Mouse (Mus musculus) fibroblast of lung, adult 2 months (primary cell): Measurements from ENCODE around the gene Kctd7.

Source experiments
- DNase-seq: peaks from one replicate; pipeline ENCODE4 v3.0.0-alpha.2; 2011; ENCODE audit warnings: low read depth

The Kctd7 gene

DNA sequence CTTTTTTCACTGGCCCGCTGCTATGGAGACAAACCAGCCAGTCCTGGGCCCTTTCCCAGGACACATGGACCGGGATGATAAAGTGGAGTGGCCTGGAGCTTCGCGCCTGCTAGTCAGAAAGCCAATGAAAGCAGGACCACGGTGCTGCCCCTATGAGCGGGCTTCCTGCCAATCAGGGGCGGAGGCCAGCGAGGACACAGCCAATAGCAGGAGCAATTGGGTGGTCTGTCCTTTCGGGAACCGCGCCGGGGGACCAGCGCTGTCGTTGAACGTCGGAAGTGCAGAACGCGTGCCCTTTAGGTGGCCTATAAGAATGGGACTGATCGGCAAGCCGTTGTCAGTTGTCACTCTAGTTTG, 706 bp upstream of the Kctd7 start:
- DNase-seq, result no peak

DNA sequence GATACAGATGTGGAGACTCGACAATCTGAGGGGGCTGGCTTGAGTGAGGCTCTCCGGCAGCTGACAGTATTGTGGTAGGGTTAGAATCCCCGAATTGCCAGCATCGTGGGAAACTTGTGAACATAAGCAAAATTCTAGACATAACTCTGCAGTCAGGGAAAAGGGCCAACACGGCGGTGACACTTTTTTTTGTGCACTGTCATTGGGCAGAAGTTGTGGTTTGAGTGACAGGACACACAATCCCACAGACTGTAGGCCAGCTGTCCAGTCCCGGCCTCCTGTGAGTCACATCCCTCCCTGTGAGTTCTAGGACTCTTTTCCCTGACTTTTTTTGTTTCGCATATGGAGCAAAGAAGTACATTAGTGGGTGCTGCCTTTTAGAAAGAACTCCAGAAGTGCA, 1.3 kb downstream of the Kctd7 start:
- DNase-seq, result no peak

DNA sequence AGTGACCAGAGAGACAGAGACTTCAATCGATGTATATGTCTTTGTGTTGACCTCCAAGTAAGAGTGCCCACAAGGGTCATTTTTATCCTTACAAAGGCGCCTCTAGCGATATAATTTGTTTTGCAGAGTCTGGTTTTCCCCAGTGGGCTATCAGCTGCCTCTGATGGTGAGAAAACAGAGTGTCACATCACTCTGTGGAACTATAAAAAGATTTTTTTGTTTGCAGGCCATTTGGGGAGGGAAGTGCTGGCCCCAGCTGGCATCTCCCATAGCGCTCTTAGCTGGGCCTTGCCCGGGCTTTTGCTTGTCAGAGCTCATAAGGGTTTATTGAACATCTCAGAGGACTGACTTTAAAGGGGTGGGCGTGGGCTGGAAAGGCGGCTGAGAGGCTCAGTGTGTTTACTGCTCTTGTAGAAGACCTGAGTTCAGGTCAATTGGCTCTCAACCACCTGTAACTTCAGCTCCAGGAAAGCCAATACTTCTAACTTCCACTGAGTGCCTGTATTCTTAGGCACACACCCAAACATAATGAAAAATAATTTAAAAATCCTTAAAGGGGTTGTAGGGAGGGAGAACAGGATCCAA, 5.2 kb downstream of the Kctd7 start:
- DNase-seq, result no peak

DNA sequence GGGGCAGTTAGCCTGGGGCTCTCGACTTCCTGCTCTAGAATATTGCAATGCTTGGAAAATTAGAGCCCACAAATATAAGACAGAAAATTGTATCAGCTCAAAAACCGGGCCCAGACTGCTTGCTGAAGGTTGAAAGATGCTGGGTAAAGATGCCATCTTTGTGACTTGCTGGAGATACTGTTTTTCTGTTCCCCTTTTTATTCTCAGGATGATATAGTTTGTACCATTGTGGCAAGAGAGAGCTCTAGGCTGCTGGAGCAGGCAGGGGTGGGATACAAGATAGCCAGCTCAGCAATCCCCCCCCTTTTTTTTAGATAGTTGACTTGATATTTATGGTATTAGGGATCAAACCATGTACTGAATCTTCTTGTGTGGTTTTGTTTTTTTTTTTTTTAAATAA, 9.6 kb downstream of the Kctd7 start:
- DNase-seq, result no peak

DNA sequence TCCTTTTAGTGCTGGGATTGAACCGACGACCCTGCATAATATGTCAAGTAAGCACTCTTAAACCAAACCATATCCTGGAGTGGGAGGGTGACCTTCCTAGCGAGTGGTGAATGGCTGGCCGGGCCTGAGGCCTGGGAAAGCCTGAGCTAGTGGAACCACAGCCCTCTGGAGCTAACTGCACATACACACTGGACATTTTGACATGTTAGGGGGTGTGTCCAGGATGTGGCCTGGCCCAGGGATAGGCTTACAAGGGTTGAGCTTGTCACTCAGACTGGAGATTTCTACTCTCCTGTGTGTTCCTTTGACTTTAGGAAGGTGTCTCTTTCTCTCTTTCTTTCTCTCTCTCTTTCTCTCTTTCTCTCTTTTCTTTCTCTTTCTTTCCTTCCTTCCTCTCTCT, 13.9 kb downstream of the Kctd7 start:
- DNase-seq, result no peak

DNA sequence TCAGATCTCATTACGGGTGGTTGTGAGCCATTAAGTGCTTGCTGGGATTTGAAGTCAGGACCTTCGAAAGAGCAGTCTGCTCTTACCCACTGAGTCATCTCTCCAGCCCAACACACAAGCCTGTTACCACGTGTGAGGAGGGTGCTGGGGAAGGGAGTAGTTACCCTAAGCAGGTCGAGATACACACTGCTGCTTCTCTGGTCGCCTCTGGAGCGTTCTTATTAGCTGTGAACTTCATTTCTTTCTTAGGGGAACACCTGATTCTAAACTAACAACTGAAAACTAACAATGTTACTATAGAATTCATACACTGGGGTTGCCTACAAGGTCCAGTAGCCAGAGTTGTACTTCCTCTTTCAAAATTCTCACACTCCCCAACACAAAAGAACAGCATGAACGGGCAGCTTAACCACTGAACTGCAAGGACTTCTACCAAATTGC, 15.1 kb downstream of the Kctd7 start:
- DNase-seq, result no peak

DNA sequence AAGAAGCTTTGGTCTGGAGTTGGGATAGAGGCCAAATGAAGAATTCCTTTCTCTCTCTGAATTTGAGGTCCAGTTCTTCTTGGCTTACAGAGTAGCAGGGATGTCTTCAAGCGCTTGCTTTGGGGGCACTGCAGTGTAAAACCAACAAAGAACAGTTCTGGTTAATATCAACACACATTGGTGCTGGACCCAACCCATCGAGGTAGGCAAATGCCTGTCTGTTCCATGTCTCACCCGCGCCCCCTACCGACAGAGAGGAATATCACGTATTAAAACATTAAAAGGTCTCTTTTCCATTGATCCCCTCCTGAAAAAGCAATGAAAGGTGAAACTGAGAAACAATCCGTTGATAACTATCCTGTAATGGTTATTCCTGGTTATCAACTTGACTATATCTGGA, 19.0 kb downstream of the Kctd7 start:
- DNase-seq, result no peak

DNA sequence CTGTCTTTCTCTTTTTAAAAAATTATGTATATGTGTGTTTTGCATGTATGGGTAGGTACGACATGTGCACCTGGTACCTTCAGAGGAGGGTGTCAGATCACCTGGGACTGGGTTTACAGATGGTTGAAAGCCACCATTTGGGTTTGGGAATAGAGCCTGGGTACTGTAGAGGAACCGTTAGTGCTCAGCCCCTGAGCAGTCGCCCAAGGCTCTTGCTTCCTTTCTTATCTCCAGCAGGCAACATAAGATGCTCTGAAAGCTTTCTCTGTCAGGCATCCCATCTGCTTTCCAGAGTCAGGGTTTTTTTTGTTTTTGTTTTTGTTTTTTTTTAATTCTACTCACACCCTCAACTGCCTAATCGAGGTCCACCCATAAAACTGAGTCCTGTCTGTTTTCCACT, 20.6 kb downstream of the Kctd7 start:
- no peak for DNase-seq

DNA sequence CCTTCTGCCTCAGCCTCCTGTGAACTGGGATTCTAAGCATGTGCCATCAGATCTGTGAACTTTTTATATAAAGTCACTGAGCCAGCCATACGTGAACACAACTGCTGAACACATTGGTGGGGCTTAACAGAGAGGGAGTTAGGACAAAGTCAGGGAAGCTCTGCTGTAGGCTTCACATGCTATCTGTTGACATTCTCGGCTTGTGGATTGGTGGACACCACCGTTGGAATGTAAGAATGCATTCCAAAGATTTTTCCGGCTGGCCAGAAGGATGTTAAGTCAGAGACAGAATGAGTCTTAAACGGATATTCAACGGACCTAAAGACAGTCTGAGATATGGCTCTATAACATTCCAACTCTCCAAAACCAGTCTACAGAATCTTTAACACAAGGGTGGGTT, 24.4 kb downstream of the Kctd7 start:
- DNase-seq, result no peak

DNA sequence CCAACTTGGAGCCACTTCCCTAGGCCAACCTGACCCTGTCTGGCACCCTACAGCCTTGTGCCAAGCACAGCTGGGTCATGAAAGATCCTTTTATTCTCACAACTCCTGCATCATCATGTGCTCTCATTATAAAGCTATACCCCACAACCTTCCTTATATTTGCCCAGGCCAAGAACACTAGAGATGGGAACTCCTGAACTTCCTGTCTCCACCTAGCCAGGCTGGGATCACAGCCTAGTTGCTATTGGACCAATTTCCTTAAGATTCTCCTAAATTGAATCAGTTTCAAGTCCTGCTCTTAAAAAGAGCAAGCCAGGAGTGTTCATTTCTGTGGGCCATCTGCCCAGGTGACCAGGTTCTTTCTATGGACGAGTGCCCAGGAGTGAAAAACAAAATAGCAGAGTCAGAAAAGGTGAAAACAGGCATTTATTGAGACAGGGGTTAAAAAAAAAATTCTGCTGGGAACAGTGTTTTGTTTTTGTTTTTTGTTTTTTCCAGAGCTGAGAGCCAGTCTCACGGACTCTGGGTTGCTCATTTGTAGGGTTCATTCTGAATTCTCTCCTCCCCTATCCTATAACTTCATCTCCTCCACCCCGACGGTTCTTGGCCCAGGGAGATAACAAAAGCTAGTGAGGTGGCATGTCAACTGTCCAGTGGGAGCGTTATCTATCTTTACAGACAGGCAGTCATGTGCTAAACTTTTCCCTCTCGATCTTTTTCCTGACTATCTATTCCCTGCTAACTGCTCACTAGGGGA, 26.2 kb downstream of the Kctd7 start:
- DNase-seq, result no peak

DNA sequence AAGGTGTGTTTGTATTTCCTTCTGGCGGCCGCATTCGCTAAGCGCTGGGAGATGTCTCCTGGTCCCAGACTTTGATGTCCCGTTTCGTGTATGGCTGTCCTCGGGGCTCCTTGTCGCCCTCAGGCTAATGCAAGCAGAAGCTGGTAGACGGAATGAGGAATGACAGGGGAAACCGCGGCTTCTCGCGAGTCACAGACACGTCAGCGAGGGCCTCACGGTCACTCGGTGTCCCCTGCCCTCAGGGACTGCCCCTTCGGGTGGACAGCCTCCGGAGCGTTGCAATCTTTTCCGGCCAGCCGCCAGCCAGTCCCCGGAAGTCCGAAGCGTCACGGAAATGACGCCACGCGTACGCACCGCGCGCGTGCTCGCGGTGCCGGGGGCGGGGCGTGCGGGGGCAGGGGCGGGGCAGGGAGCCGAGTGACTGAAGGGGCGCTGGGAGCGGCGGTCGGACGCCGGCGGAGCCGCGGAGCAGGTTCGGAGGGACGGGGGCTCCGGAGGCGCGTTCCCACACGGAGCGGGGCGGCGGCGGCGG, 26.8 kb downstream of the Kctd7 start, which contains the start of gene Rabgef1:
Gene Rabgef1 (plus strand): TSS at position 376 of the 532 bp plus-strand sequence.
- peak; percentile 60 for DNase-seq

DNA sequence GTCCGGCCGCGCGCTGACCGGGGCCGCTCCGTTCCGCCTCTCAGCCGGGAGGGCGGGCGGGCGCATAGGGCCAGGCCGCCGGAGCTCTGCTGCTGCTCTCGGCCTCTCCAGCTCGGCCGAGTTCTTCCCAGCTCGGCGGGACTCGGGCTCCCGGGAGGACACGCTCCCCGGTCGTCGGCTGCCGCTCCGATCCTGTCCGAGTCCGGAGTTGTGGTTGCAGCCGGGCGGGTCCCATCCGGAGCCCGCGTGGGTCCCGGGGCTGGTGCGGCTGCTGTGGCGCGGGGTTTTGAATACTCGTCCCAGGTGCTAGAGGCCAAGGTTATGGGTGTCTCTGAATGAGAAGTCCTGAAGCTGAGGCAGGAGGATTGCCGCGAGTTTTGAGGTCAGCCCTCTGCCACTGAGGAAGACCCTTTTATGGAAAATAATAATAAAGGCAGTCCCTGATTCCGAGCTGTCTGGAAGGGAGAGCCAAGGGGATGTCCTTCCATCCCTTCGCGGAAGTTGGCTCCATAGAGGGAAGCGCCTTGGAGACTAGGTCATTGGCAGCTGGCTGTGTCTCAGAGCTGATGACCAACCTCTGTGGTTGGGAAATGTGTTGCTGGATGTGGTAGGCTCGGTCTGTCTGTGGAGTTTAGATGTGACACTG, 27.4 kb downstream of the Kctd7 start:
- DNase-seq, result peak; percentile 42

DNA sequence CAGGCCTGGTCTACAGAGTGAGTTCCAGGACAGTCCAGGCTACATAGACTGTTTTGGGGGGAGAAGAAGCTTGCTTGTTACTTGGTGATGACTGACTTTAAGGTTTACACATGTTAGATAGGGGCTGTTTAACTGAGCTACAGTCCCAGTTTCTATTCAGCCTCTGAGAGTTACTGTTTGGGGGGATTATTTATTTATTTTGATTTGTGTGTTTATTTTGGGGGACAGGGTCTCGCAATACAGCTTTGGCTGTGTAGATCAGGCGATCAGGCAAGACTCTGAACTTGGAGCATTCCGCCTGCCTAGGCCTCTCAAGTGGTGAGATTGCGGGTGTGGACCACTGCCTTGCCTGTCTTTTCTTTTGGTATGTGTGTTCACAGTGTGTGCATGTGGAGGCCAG, 28.4 kb downstream of the Kctd7 start:
- no peak for DNase-seq

DNA sequence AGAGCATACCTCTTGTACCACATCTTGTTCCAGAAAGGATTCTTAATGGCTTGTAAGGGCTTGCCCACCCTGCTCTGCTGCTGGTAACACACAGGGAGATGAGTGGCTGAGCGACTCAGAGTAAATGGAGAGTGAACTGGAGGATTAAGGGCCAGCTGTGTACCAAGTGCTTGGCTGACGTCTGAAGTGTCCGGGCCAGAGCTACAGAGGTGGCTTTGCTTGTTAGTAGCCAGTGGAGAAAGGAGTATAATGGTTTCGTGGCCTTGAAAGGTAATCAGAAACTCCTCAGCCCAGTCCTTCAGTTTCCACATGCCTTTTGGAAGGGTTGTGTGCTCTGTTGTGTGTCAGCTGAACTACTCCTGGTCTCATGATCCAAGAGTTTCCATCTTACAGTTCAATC, 33.2 kb downstream of the Kctd7 start:
- no peak for DNase-seq

DNA sequence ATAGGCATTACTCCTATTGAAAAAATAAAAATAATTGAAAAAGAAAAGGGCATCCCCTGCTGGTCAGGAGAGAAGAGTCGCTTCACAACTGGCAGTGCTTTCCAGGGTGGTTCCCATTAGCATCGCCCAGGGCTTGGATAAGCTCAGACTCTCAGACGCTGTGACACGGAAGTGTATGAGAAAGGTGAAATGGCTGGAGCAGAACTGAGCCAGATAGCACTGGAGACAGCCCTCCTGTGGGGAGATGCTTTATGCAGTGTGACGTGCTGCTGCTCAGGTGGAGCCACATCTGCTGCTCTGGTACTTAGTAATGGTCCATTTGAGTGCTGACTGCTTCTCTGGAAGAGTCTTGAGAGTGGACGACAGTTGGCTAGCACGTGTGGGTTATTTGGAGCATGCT, 35.7 kb downstream of the Kctd7 start:
- DNase-seq, result no peak

DNA sequence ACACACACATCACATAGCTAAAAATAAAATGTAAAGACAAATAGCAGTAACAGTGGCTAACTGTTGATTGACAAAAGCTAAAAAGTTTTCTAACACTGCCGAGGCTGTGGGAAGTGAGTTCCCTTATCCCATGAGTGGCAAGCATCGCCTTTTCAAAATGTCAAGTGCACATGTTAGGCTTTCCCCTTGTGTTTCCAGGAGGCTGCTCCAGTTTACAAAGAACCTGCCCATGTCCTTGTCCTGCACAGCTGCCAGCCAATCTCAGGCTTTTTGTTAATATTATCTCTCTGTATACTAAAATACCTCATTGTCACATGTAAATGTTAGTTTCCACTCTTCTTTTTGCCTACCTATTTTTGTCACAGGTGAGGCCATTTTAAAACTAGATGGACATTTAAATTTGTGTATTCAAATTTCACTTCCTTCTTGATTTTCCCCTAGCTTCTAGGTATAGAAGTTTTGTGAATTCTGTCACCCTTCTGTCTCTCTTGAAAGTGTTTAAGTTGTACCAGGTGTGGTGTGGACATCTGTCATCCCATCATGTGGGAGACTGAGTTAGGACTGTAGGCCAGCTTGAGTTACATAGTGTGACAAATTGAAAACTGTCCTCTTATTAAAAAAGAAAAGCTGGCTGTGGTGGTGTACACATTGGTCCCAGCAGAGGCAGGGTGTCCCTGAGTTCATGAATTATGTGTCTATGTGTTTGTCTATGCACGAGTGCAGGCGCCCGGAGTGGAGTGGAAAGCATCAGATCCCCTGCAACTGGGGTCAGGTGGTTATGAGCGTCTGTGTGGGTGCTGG, 37.3 kb downstream of the Kctd7 start:
- DNase-seq, result no peak

DNA sequence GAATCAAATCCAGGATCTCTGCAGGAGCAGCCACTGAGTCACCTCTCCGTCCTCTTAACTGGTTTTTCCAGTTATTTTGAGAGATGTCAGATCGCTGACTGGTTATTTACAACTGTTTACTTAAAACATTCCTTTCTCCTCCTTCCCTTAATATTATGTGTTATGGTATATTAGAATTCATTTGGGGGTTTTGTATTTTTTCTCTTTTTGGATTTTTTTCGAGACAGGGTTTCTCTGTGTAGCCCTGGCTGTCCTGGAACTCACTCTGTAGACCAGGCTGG, 37.8 kb downstream of the Kctd7 start:
- DNase-seq, result no peak

DNA sequence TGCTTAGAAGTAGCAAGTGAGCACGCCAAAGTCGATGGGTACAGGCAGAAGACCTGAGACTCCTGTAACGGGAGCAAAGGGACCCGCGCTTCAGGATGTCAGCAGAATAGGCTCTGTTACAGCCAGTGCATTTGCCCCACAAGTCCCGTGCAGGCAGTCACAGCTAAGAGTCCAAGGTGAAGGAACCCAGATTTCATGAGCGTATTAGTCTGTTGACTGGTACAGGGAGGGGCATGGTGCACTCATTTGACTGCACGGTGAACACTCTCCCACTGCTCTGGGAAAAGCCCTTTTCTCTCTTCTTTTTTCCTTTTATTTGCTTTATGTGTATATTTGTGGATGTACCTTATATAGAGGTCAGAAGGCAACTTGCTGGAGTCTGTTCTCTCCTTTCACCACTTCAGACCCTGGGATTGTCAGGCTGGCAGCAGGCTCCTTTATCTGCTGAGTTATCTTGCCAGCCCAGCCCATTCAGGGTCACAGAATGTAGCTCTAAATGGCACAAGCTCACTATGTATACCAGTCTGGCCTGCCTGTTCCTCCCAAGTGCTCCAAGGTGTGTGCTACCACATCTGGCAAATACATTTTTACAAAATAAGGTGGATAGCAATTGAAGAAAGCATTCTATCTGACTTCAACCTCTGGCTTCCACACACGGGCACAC, 39.7 kb downstream of the Kctd7 start:
- no peak for DNase-seq

DNA sequence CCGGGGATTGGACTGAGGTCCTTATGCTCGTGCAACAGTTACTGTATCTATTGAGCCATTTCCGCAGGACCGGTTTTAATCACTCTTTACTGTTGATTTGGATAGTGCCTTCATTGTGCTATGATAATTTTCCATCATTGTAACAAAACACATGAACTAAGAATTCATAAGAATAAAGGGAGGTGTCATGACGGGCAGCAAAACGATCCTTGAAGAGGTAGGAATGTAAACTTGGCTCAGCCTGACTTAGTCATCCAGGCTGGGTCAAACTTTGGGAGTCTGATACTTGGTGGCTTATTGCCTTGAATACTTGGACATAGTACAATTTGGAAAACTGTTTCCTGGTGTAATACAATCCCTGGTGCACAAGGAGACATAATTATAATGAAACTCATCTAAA, 40.7 kb downstream of the Kctd7 start:
- peak; percentile 46 for DNase-seq

DNA sequence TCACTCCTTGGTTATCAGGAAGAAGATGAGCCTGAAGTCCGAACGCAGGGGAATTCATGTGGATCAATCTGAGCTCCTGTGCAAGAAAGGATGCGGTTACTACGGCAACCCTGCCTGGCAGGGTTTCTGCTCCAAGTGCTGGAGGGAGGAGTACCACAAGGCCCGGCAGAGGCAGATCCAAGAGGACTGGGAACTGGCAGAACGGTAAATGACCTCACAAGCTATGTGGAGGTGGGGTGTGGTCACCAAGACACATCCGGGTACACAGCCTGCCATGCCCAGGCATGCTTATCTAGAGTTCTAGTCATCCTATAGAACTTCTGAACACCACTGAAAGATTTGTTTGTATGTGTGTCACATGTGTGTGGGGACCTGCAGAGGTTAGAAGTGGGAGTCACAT, 42.7 kb downstream of the Kctd7 start:
- DNase-seq, result no peak

DNA sequence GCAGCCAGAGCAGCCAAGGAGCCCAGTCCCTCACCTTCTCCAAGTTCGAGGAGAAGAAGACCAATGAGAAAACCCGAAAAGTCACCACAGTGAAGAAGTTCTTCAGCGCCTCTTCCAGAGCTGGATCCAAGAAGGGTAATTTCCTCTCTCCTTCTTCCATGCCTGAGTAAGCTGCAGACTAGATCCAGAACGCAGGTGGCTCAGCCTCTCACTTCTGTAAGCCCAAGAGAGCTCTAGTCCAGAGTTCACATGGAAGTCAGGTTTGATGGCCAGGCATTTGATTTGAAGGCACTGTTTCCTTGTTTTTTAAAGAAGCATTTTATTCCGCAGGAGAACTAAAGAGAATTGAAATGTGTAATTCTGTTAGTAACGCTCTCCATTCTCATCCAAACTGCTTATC, 46.2 kb downstream of the Kctd7 start:
- no peak for DNase-seq

DNA sequence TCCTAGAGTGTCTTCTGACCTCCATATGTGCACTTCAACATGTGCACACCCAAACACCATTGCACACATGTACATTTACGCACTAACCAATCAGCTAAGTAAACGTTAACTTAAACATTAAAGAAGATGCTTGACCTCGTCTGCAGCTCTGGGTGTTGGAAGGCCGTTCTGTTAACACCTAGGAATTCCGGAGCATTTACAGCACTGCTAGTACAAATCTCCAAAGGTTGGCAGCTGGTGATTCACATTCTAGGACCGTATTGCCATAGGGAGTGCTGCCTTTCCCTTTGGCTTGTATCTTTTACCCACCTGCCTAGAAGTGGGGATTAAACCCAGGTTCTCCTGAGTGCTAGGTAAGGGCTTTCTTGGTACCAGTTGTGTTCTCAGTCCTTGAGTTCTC, 47.2 kb downstream of the Kctd7 start:
- no peak for DNase-seq
